Mouse (Mus musculus): Measurements from ENCODE around the gene Btrc. TPM values are rescaled to one million over a fixed set of nuclear protein-coding genes. Genes with fewer than 3 reads are reported as not detected.

Gene Btrc
- polyA plus RNA-seq, 1 experiment, result 11.9 TPM

- Histone ChIP-seq H3K27me3 (ENCODE audit: control insufficient read depth, insufficient read depth, insufficient read length) (no peaks in the 10 kb centered on the region), H3K79me2 (ENCODE audit: control insufficient read depth, insufficient read depth) (no peaks in the 10 kb centered on the region), H3ac (ENCODE audit: control insufficient read depth, insufficient read length, low read depth) (no peak overlapping the region), H3K4me3 (ENCODE audit: insufficient read depth, poor library complexity, severe bottlenecking) (no peak overlapping the region), H3K36me3 (ENCODE audit: control insufficient read depth, insufficient read depth) (no peaks in the 10 kb centered on the region), H3K79me3 (ENCODE audit: low read depth) (no peaks in the 10 kb centered on the region)
- TF ChIP-seq MYOD1 (IDR thresholded peaks at IDR 0.05; ENCODE audit: control insufficient read depth, insufficient read length, low read depth), result no peak
- no peak for TF ChIP-seq MAX (IDR thresholded peaks at IDR 0.05)
- no peak for TF ChIP-seq CEBPB (IDR thresholded peaks at IDR 0.05; ENCODE audit: low read depth)
- TF ChIP-seq FOSL1 (IDR thresholded peaks at IDR 0.05; ENCODE audit: insufficient read depth, low read length, poor library complexity, severe bottlenecking), result no peak
- TF ChIP-seq USF1 (IDR thresholded peaks at IDR 0.05; ENCODE audit: low read depth), result no peak
- no peak for TF ChIP-seq MYOG (IDR thresholded peaks at IDR 0.05; ENCODE audit: control insufficient read depth, extremely low read depth, insufficient read length)
Observed at GRCm38 (mm10) chr19:45460749-45461736, 97.5 kb downstream of the Btrc start.

- Histone ChIP-seq H3K27me3 (ENCODE audit: control insufficient read depth, insufficient read depth, insufficient read length) (no peaks in the 10 kb centered on the region), H3K36me3 (ENCODE audit: control insufficient read depth, insufficient read depth) (no peaks in the 10 kb centered on the region), H3ac (ENCODE audit: control insufficient read depth, insufficient read length, low read depth) (no peak overlapping the region), H3K4me3 (ENCODE audit: insufficient read depth, poor library complexity, severe bottlenecking) (no peak overlapping the region), H3K79me2 (ENCODE audit: control insufficient read depth, insufficient read depth) (no peaks in the 10 kb centered on the region), H3K79me3 (ENCODE audit: low read depth) (no peaks in the 10 kb centered on the region)
- TF ChIP-seq USF1 (IDR thresholded peaks at IDR 0.05; ENCODE audit: low read depth), result no peak
- TF ChIP-seq MYOG (IDR thresholded peaks at IDR 0.05; ENCODE audit: control insufficient read depth, extremely low read depth, insufficient read length), result no peak
- TF ChIP-seq CTCF (IDR thresholded peaks at IDR 0.05; ENCODE audit: control insufficient read depth, insufficient read depth, insufficient read length), result no peak
- TF ChIP-seq FOSL1 (IDR thresholded peaks at IDR 0.05; ENCODE audit: insufficient read depth, low read length, poor library complexity, severe bottlenecking), result no peak
- no peak for TF ChIP-seq MAX (IDR thresholded peaks at IDR 0.05)
- no peak for TF ChIP-seq MYOD1 (IDR thresholded peaks at IDR 0.05; ENCODE audit: control insufficient read depth, insufficient read length, low read depth)
Observed at GRCm38 (mm10) chr19:45469760-45470159, 106.2 kb downstream of the Btrc start.

- no peak for TF ChIP-seq MYOD1 (IDR thresholded peaks at IDR 0.05; ENCODE audit: control insufficient read depth, insufficient read length, low read depth)
- no peak for TF ChIP-seq FOSL1 (IDR thresholded peaks at IDR 0.05; ENCODE audit: insufficient read depth, low read length, poor library complexity, severe bottlenecking)
- H3ac ChIP-seq (ENCODE audit: control insufficient read depth, insufficient read length, low read depth), result no peak overlapping the region
- no peaks in the 10 kb centered on the region for H3K36me3 ChIP-seq (ENCODE audit: control insufficient read depth, insufficient read depth)
- no peaks in the 10 kb centered on the region for H3K79me3 ChIP-seq (ENCODE audit: low read depth)
- no peak overlapping the region for H3K4me3 ChIP-seq (ENCODE audit: insufficient read depth, poor library complexity, severe bottlenecking)
- no peaks in the 10 kb centered on the region for H3K27me3 ChIP-seq (ENCODE audit: control insufficient read depth, insufficient read depth, insufficient read length)
- H3K79me2 ChIP-seq (ENCODE audit: control insufficient read depth, insufficient read depth), result no peaks in the 10 kb centered on the region
Observed at GRCm38 (mm10) chr19:45472691-45473520, 109.4 kb downstream of the Btrc start.

- H3K79me3 ChIP-seq (ENCODE audit: low read depth), result no peaks in the 10 kb centered on the region
Observed at GRCm38 (mm10) chr19:45474686-45475085, 111.2 kb downstream of the Btrc start.

GRCm38 (mm10) chr19:45475928-45476553 is 112.5 kb downstream of the Btrc start:
- H3K27me3 ChIP-seq (ENCODE audit: control insufficient read depth, insufficient read depth, insufficient read length), result no peaks in the 10 kb centered on the region
- TF ChIP-seq USF1 (IDR thresholded peaks at IDR 0.05; ENCODE audit: low read depth) (no peak), CEBPB (IDR thresholded peaks at IDR 0.05; ENCODE audit: low read depth) (no peak), MYOG (IDR thresholded peaks at IDR 0.05; ENCODE audit: control insufficient read depth, extremely low read depth, insufficient read length) (no peak), MYOD1 (IDR thresholded peaks at IDR 0.05; ENCODE audit: control insufficient read depth, insufficient read length, low read depth) (no peak), CTCF (IDR thresholded peaks at IDR 0.05; ENCODE audit: control insufficient read depth, insufficient read depth, insufficient read length) (no peak), MAX (IDR thresholded peaks at IDR 0.05) (no peak), FOSL1 (IDR thresholded peaks at IDR 0.05; ENCODE audit: insufficient read depth, low read length, poor library complexity, severe bottlenecking) (no peak)
- no peak overlapping the region for H3ac ChIP-seq (ENCODE audit: control insufficient read depth, insufficient read length, low read depth)
- no peaks in the 10 kb centered on the region for H3K79me3 ChIP-seq (ENCODE audit: low read depth)
- H3K4me3 ChIP-seq (ENCODE audit: insufficient read depth, poor library complexity, severe bottlenecking), result no peak overlapping the region
- no peaks in the 10 kb centered on the region for H3K36me3 ChIP-seq (ENCODE audit: control insufficient read depth, insufficient read depth)
- no peaks in the 10 kb centered on the region for H3K79me2 ChIP-seq (ENCODE audit: control insufficient read depth, insufficient read depth)

More at GRCm38 (mm10) chr19:45474686-45475085, 111.2 kb downstream of the Btrc start:
- TF ChIP-seq USF1 (IDR thresholded peaks at IDR 0.05; ENCODE audit: low read depth) (no peak), CEBPB (IDR thresholded peaks at IDR 0.05; ENCODE audit: low read depth) (no peak), FOSL1 (IDR thresholded peaks at IDR 0.05; ENCODE audit: insufficient read depth, low read length, poor library complexity, severe bottlenecking) (no peak), MYOG (IDR thresholded peaks at IDR 0.05; ENCODE audit: control insufficient read depth, extremely low read depth, insufficient read length) (no peak), CTCF (IDR thresholded peaks at IDR 0.05; ENCODE audit: control insufficient read depth, insufficient read depth, insufficient read length) (no peak), MYOD1 (IDR thresholded peaks at IDR 0.05; ENCODE audit: control insufficient read depth, insufficient read length, low read depth) (no peak), MAX (IDR thresholded peaks at IDR 0.05) (no peak)
- no peak overlapping the region for H3ac ChIP-seq (ENCODE audit: control insufficient read depth, insufficient read length, low read depth)
- H3K36me3 ChIP-seq (ENCODE audit: control insufficient read depth, insufficient read depth), result no peaks in the 10 kb centered on the region
- no peaks in the 10 kb centered on the region for H3K27me3 ChIP-seq (ENCODE audit: control insufficient read depth, insufficient read depth, insufficient read length)
- H3K79me2 ChIP-seq (ENCODE audit: control insufficient read depth, insufficient read depth), result no peaks in the 10 kb centered on the region
- H3K4me3 ChIP-seq (ENCODE audit: insufficient read depth, poor library complexity, severe bottlenecking), result no peak overlapping the region

Data from C2C12 (cell line).